Mouse (Mus musculus): ENCODE data around the gene Rin2. TPM values are rescaled to one million over a fixed set of nuclear protein-coding genes. Genes with fewer than 3 reads are reported as not detected.
A peak's percentile ranks its signal among the peaks of the same experiment; 100 is the strongest.

Rin2 gene
- polyA plus RNA-seq, 1 experiment = 17.4 TPM

DNA sequence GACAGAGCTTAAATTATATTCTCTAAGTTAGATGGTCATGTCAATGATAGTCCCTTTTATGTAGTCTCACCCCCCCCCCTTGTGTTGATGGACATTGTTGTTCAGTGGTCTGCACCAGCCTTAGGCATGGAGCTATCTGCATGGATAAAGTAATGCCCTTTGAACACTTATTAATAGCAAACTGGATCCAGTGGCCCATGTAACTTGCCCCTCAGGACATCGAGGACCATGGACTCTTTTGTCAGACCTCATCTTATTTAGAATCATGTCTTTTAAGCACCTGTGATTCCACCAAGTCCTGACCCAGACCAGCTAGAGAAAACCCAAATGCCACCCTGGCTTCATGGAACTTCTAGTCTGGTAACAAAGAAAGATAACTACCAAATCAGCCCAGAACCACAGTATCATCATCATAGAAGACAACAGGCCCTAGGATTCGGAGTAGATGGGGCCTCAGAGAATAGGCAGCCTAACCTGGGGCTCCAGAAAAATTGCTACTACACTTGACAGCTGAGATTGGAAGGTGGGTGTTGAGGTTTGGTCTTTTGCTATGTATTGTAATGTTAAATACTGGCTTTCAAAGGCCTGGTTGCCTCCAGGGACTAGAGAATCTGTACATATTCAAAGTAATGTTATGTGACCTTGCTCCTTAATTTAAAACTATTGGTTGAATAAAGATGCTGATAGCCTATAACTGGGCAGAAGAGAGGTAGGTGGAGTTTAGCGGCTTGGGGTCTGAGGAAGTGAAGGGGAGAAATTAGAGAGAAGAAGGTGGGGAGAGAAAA is 113.7 kb downstream of the Rin2 start:
- DNase-seq (ENCODE audit: low read depth) = no peak

- no peak for DNase-seq (ENCODE audit: low read depth)
Measured at GRCm38 (mm10) chr2:145793702-145794101, 118.7 kb downstream of the Rin2 start.

DNA sequence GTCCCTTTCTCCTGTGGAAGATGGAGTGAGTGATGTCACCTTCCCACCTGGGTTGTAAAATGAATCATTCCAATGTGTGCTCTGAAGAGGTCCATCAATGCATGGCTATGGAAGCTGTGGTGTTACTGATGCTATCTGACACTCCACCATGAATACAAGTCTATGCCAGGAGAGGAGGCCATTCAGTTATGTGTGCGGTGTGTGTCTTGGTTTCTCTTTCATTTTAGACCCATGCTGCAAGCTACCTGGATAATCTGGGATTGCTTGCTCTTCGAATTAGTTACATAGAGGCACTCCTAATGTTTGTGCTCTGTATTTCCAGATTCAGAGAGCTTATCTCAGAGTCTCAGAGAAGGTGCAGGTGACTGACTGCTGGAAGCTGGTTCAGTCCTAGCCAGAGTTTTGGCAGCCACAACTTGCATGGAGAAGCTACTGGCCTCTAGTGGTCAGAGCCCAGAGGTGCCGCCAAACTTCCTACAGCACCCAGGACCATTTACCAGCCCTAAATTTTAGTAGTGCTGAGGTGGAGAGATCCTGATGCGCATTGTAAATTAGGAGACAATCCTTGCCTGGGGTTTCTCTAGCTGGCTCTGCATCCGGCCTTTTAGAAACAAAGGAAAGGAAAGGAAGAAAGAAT is 119.4 kb downstream of the Rin2 start:
- DNase-seq (ENCODE audit: low read depth) = no peak

DNA sequence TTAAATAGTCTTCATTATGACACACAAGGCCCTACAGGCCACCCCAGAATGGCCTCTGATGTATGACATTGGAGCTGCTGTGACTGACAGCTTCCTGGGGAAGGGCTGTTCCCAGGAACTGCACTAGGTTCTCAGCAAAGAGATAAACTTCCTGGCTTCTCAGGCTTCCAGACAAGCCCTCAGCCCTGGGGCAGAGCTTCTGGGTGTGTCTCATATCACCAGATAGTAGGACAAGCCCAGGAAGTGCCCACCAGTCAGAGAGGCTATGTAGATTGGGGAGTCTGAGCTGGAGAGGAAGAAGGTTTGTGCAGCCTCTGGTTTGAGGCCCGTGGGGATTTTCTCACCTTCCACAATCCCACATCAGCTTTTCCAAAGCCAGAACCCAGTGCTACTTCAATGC is 122.8 kb downstream of the Rin2 start:
- DNase-seq (ENCODE audit: low read depth) = no peak

- DNase-seq (ENCODE audit: low read depth) = no peak
Measured at GRCm38 (mm10) chr2:145798954-145799353, 123.9 kb downstream of the Rin2 start.

GRCm38 (mm10) chr2:145801322-145802052 is 126.5 kb downstream of the Rin2 start:
- DNase-seq (ENCODE audit: low read depth) = peak; percentile 56

DNA sequence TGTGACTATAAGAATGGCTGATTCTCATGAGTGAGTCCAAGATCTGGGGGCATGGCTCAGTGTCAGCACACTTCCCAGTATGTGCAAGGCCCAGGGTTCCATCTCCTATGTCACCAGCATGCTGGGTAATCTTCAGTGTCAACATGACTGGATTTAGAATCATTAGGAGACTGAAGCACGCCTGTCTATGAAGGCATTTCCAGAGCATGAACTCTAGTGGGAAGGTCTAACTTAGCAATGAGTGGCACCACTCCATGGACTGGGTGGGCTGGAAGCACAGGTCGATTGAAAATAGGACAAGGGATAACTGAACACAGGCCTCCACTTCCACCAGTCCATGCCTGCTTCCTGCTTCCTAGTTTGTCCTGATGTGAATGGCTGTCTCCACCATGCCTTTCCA is 127.6 kb downstream of the Rin2 start:
- no peak for DNase-seq (ENCODE audit: low read depth)

DNA sequence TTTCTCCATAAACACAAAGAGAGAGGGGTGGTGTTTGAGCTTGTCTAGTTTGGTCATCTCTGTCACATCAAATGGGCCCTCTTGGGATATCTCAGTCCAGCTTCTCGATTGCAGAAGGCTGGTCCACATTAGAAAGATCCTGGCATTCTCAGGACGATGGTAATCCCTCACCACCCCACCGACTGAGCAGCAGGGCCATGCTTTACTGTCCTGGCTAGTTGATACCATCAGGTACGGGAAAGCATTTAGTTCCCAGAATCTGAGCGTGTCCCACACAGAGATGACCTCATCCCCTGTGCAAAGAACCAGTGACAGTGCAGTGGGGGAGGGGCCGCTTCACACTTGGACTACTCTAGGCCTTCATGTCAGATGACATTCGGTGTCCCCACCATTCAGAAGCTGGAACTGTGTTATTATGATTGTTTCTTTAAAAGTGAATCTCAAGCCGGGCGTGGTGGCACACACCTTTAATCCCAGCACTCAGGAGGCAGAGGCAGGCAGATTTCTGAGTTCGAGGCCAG is 128.9 kb downstream of the Rin2 start:
- DNase-seq (ENCODE audit: low read depth) = no peak

- no peak for DNase-seq (ENCODE audit: low read depth)
Measured at GRCm38 (mm10) chr2:145804524-145804923, 129.5 kb downstream of the Rin2 start.

GRCm38 (mm10) chr2:145807276-145807675 is 132.3 kb downstream of the Rin2 start:
- DNase-seq (ENCODE audit: low read depth) = no peak

DNA sequence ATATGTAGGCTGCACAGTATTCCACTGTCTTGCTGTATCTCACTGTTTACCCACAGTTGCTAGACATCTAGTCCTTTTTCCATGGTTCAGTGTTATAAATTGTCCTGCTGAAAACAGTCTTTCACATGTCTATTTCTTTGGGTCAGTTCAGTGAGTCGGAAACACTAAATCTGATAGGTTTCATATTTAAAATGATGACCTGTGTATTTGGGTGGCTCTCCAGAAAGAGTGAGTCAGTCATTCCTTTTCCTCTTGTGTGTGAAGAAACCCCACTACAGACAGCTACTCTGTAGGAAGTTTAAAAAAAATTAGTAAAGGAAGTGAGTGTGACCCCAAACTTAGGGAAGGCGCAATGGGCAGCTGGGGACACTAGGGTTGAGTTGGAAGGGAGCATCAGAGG is 133.2 kb downstream of the Rin2 start:
- DNase-seq (ENCODE audit: low read depth) = no peak

DNA sequence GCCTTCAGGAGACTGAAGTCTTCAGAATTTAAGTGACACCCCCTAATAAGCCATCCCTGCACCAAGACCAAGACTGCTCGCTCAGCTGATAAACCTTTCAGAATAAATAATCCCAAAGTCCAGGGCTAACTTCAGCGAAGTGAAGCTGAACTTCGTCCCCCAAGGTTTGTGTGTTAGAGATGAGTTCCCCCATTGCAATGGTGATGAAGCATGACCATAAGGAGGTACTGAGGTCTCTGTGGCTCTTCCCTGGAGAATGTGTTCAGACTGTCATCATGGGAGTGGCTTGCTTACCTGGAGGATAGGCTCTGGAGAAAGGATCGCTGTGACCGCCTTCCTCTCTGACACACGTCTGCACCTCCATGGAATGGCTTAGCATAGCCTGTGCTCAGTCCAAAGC is 133.7 kb downstream of the Rin2 start:
- no peak for DNase-seq (ENCODE audit: low read depth)

- no peak for DNase-seq (ENCODE audit: low read depth)
Measured at GRCm38 (mm10) chr2:145810676-145811075, 135.7 kb downstream of the Rin2 start.

GRCm38 (mm10) chr2:145812818-145813217 is 137.8 kb downstream of the Rin2 start:
- DNase-seq (ENCODE audit: low read depth) = no peak

DNA sequence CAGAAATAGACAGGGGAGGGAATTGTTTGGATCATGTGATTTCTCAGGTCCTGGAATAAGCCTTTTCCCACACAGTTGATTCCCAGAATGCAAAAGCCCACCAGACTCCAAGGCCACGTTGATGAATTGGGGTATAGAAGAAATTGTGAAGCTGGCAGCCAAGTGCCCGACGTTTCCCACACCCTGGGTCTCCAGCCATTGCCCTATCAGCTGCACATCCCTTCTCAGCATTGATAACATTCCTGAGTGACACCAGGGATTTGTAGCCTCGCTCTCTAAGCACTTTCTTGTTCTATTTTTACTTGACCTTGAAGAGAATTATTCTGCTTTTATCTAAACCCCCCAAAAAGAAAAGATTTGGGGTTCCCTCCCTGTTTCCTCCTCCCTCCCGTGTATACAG is 142.2 kb downstream of the Rin2 start:
- DNase-seq (ENCODE audit: low read depth) = no peak

- no peak for DNase-seq (ENCODE audit: low read depth)
Measured at GRCm38 (mm10) chr2:145822013-145822782, 147.2 kb downstream of the Rin2 start.

GRCm38 (mm10) chr2:145822783-145823729 is 148.0 kb downstream of the Rin2 start:
- no peak for DNase-seq (ENCODE audit: low read depth)

DNA sequence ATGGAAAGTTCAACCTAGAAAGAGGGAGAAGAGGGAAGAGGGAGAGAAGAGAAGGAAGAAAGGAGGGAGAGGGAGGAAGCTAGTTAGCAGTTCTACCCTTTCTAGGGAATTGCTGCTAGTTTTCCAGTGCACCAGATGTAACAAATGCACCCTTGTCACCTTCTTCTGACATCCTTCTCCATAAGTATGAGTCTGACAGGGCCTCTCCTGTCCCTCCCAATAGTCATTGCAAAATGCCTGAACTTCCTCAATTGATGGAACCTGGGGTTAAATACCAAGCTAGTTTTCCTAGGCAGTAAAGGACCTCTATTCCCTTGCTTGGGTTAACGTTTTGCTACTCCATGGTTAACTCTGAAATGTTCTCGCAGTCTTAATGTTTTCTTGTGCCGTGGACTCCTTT is 149.7 kb downstream of the Rin2 start:
- DNase-seq (ENCODE audit: low read depth) = no peak

DNA sequence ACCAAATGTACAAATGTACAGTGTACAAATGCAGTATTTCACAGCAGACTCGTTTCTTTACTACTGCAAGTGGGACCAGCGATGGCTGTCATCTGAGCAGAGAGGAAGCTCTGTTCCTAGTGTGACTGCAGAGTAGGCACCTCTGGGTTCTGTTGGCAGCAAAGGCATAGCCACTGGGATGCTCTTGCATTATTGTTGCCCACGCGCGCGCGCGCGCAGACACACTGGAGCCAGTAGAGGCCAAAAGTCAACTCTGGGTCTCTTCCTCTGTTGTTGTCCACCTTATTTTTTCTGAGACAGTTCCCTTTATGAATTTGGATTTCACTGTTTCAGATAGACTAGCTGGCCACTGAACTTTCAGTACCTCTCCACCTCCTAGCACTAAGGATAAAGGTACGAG is 150.2 kb downstream of the Rin2 start:
- DNase-seq (ENCODE audit: low read depth) = no peak

DNA sequence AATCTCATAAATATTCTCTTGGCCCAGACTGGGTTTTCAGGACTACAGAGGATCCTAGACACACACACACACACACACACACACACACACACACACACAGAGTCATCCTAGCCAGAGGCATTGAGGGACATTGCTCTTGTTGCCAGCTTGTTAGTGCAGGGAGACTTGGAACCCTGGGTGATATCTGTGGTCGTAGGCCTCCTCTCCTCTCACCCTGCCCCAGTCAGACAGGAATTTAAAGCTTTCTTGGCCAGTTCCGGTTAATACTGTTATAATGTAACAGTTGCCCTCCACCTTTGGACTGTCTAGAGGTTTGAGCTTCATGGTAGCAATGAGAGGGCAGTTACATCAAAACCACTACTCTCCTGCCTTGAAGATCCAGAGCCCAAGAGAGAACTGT is 152.9 kb downstream of the Rin2 start:
- no peak for DNase-seq (ENCODE audit: low read depth)

DNA sequence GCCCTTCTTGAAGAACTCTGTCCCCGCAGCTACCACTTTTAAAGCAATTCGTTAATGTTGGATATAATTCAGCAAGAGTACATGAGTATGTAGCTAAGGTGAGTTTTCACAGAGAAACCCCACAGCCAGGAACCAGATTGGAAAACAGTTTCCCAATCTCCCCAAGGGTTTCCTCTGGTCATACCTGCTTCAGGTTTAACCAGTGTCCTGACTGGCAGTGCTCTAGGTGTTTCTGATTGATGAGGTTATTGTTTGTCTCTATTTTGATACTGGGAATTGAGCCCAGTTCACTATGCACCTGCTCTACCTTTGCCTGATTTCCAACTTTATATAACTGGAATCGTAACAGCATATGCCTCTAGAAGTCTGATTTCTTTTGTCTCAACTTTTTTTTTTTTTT is 153.6 kb downstream of the Rin2 start:
- DNase-seq (ENCODE audit: low read depth) = peak; percentile 66

All from gonadal fat pad, adult 2 months (tissue).